In the genomic region with DNA sequence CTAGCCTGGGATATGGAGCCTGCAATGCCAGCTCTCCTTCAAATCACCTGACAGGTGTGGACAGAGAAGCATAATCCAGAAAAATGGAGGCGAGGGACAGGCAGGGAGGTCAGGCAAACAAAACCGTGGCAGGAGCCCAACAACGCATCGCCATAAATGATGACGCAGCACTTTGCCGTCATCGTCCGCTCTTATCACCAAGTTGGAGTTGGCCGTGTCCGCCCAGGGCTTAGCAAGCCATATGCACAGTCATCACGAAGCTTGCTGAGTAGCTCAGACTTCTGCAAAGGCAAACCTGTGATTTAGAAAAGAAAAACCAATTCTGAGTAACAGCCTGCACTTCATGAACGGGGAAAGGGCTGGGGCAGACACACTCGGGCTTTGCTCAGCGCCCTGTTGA, we compare ENCODE assay signal across 20 mouse cellular contexts. TPM values are rescaled to one million over a fixed set of nuclear protein-coding genes. Genes with fewer than 3 reads are reported as not detected.
DNase-seq lines count a peak whose midpoint lies in the region; ATAC-seq and TF ChIP-seq lines count a peak whose summit lies in the region.
"Had no signal": no experiment of that assay in that cellular context is flagged by ENCODE, and none has a peak within 500 bp of the region (broad histone marks: within the 10 kb centered on the region; RNA-seq: fewer than 3 reads in every experiment).

No protein-coding gene starts in this region.

- H3K4me2 ChIP-seq in lung, embryonic 14.5 days: no peak overlapping the region
- H3K4me2 ChIP-seq in liver, embryonic 14.5 days (ENCODE audit: low read depth): peak overlapping the region; percentile 28; the same call in 1 of the 2 replicates
- no peak overlapping the region for H3K4me2 ChIP-seq in stomach, postnatal 0 days (replicated peaks; ENCODE audit: low read depth)
- H3K4me2 ChIP-seq in forebrain, embryonic 16.5 days (ENCODE audit: low read length): no peak overlapping the region
- H3K4me2 ChIP-seq: heart, embryonic 15.5 days; hindbrain, embryonic 15.5 days; limb, embryonic 12.5 days; neural tube, embryonic 13.5 days had no signal

- H3K27me3 ChIP-seq in lung, embryonic 14.5 days (ENCODE audit: insufficient read depth, low read length): no peaks in the 10 kb centered on the region; the same call in 1 of the 2 replicates
- peaks cover 2% of the 10 kb centered on the region; the same call in 1 of the 2 replicates for H3K27me3 ChIP-seq in liver, embryonic 14.5 days (ENCODE audit: control insufficient read depth, insufficient read depth, low read length)
- no peaks in the 10 kb centered on the region for H3K27me3 ChIP-seq in stomach, postnatal 0 days (ENCODE audit: control insufficient read depth, insufficient read depth, low read length)
- no peaks in the 10 kb centered on the region for H3K27me3 ChIP-seq in forebrain, embryonic 16.5 days (replicated peaks; ENCODE audit: control insufficient read depth, insufficient read depth, low read length)
- H3K27me3 ChIP-seq: heart, embryonic 15.5 days; hindbrain, embryonic 15.5 days; neural tube, embryonic 13.5 days had no signal

- TF ChIP-seq EP300 in liver, embryonic 14.5 days (IDR thresholded peaks at IDR 0.05; ENCODE audit: low read depth): no peak
- TF ChIP-seq EP300 in stomach, postnatal 0 days (optimal IDR thresholded peaks at IDR 0.05): no peak

- no peak overlapping the region for H3K27ac ChIP-seq in lung, embryonic 14.5 days (ENCODE audit: low read depth)
- H3K27ac ChIP-seq in liver, embryonic 14.5 days: no peak overlapping the region
- no peak overlapping the region for H3K27ac ChIP-seq in stomach, postnatal 0 days (replicated peaks)
- H3K27ac ChIP-seq in forebrain, embryonic 16.5 days (ENCODE audit: low read length): no peak overlapping the region
- H3K27ac ChIP-seq: heart, embryonic 15.5 days; hindbrain, embryonic 15.5 days; left cerebral cortex, adult 2 months; limb, embryonic 12.5 days; neural tube, embryonic 13.5 days had no signal

- H3K9ac ChIP-seq in lung, embryonic 14.5 days: no peak overlapping the region
- no peak overlapping the region for H3K9ac ChIP-seq in liver, embryonic 14.5 days (replicated peaks)
- H3K9ac ChIP-seq in stomach, postnatal 0 days (ENCODE audit: low read length): no peak overlapping the region
- H3K9ac ChIP-seq in forebrain, embryonic 16.5 days (replicated peaks; ENCODE audit: low read depth, low read length): no peak overlapping the region
- H3K9ac ChIP-seq: heart, embryonic 15.5 days; hindbrain, embryonic 15.5 days; limb, embryonic 12.5 days; neural tube, embryonic 13.5 days had no signal

- 56% methylated on average over 14 of the region's 14 CpGs for WGBS in lung, embryonic 14.5 days
- 34% methylated on average over 14 of the region's 14 CpGs for WGBS in liver, embryonic 14.5 days (ENCODE audit: insufficient replicate concordance)
- WGBS in stomach, postnatal 0 days: 61% methylated on average over 14 of the region's 14 CpGs
- WGBS in forebrain, embryonic 16.5 days: 88% methylated on average over 14 of the region's 14 CpGs

- H3K4me1 ChIP-seq in lung, embryonic 14.5 days (ENCODE audit: insufficient read depth): no peaks in the 10 kb centered on the region
- H3K4me1 ChIP-seq in liver, embryonic 14.5 days (replicated peaks; ENCODE audit: control insufficient read depth in 2 of 2, insufficient read depth in 2 of 2, low read length in 1 of 2): peaks cover 0 to 7% of the 10 kb centered on the region in 2 experiments; a peak in 2 of 4 replicates
- no peaks in the 10 kb centered on the region for H3K4me1 ChIP-seq in stomach, postnatal 0 days (replicated peaks; ENCODE audit: control insufficient read depth, insufficient read depth)
- H3K4me1 ChIP-seq in forebrain, embryonic 16.5 days (replicated peaks; ENCODE audit: control insufficient read depth, insufficient read depth, low read length): peaks cover 2% of the 10 kb centered on the region; the same call in 1 of the 2 replicates
- H3K4me1 ChIP-seq: hindbrain, embryonic 15.5 days; limb, embryonic 12.5 days; neural tube, embryonic 13.5 days had no signal

- peak; percentile 43 for DNase-seq in lung, embryonic 14.5 days
- DNase-seq in lung, postnatal 4 days: no peak
- DNase-seq in adrenal gland, postnatal 25 days: peak; percentile 9
- DNase-seq in liver, embryonic 14.5 days (ENCODE audit: low read depth in 3 of 3, low spot score in 3 of 3): peak in 2 of 3 experiments; percentile 22 to 47
- DNase-seq in stomach, postnatal 0 days (ENCODE audit: low spot score): peak; percentile 58
- DNase-seq in layer of hippocampus, adult 9-11 months: no peak
- DNase-seq: cerebellum, adult 18-20 months; kidney, adult 8-10 months; thymus, adult 18-20 months had no signal

- H3K9me3 ChIP-seq in lung, embryonic 14.5 days (ENCODE audit: low read depth, low read length): no peaks in the 10 kb centered on the region
- H3K9me3 ChIP-seq in liver, embryonic 14.5 days (ENCODE audit: control insufficient read depth, low read length): no peaks in the 10 kb centered on the region
- H3K9me3 ChIP-seq in stomach, postnatal 0 days (ENCODE audit: control insufficient read depth, low read length): no peaks in the 10 kb centered on the region
- no peaks in the 10 kb centered on the region for H3K9me3 ChIP-seq in forebrain, embryonic 16.5 days (ENCODE audit: control insufficient read depth, low read length)
- H3K9me3 ChIP-seq: heart, embryonic 15.5 days; hindbrain, embryonic 15.5 days; limb, embryonic 12.5 days; neural tube, embryonic 13.5 days had no signal

- no peak overlapping the region for H3K4me3 ChIP-seq in lung, embryonic 14.5 days (ENCODE audit: low read depth, low read length)
- no peak overlapping the region for H3K4me3 ChIP-seq in liver, embryonic 14.5 days (ENCODE audit: insufficient read depth in 1 of 2, low read depth in 2 of 2, low read length in 2 of 2)
- no peak overlapping the region for H3K4me3 ChIP-seq in stomach, postnatal 0 days (ENCODE audit: low read depth, low read length)
- no peak overlapping the region for H3K4me3 ChIP-seq in forebrain, embryonic 16.5 days (replicated peaks; ENCODE audit: low read length)
- H3K4me3 ChIP-seq: heart, embryonic 15.5 days; hindbrain, embryonic 15.5 days; left cerebral cortex, adult 2 months; limb, embryonic 12.5 days; neural tube, embryonic 13.5 days had no signal

- no peaks in the 10 kb centered on the region for H3K36me3 ChIP-seq in lung, embryonic 14.5 days (ENCODE audit: insufficient read depth)
- no peaks in the 10 kb centered on the region for H3K36me3 ChIP-seq in liver, embryonic 14.5 days (replicated peaks; ENCODE audit: control insufficient read depth, insufficient read depth, low read depth)
- no peaks in the 10 kb centered on the region for H3K36me3 ChIP-seq in stomach, postnatal 0 days (ENCODE audit: control insufficient read depth, insufficient read depth, low read length)
- H3K36me3 ChIP-seq in forebrain, embryonic 16.5 days (ENCODE audit: control insufficient read depth, insufficient read depth): no peaks in the 10 kb centered on the region
- H3K36me3 ChIP-seq: heart, embryonic 15.5 days; hindbrain, embryonic 15.5 days; limb, embryonic 12.5 days; neural tube, embryonic 13.5 days had no signal

- no peak for TF ChIP-seq CTCF in lung, embryonic 14.5 days (IDR thresholded peaks at IDR 0.05; ENCODE audit: low read depth)
- no peak for TF ChIP-seq CTCF in liver, embryonic 14.5 days (IDR thresholded peaks at IDR 0.05; ENCODE audit: low read depth)
- TF ChIP-seq CTCF in stomach, postnatal 0 days (IDR thresholded peaks at IDR 0.05; ENCODE audit: low read depth): no peak

- no peak for ATAC-seq in lung, embryonic 14.5 days (ENCODE audit: insufficient read depth)
- ATAC-seq in liver, embryonic 14.5 days (ENCODE audit: insufficient read depth): peak; percentile 89
- ATAC-seq in stomach, postnatal 0 days (ENCODE audit: low FRiP score, low TSS enrichment): peak; percentile 80
- no peak for ATAC-seq in forebrain, embryonic 16.5 days
- ATAC-seq: CD4-positive, CD25-positive, alpha-beta regulatory T cell, adult 4 months had no signal

RNA-seq across cellular contexts. Expression of gene Gins3, which starts 22.5 kb away (rescaled TPM):
- polyA plus RNA-seq in lung, embryonic 14.5 days (2014; fragmentation: Nextera tagmentation; extraction: Ambion mirVana): 26.5 and 31.6 TPM in 2 replicates
- total RNA-seq in adrenal gland, postnatal 25 days (2021): 3.2 and 4.1 TPM in 2 replicates
- 3.2 and 4.9 TPM in 2 replicates for polyA plus RNA-seq in liver, embryonic 14.5 days (2012; rRNA removed)
- 9.4 and 9.8 TPM in 2 replicates for polyA plus RNA-seq in liver, embryonic 14.5 days (2014; fragmentation: Nextera tagmentation; extraction: Ambion mirVana)
- 4.7 and 5.0 TPM in 2 replicates for polyA plus RNA-seq in stomach, postnatal 0 days (2015; fragmentation: Nextera tagmentation; extraction: Ambion mirVana)
- polyA plus RNA-seq in forebrain, embryonic 16.5 days (2015; fragmentation: Nextera tagmentation; extraction: Ambion mirVana): 10.8 and 11.5 TPM in 2 replicates

RNA-seq across cellular contexts. Expression of gene Prss54, which starts 34.6 kb away (rescaled TPM):
- not detected in 2 replicates for polyA plus RNA-seq in lung, embryonic 14.5 days (2014; fragmentation: Nextera tagmentation; extraction: Ambion mirVana)
- total RNA-seq in adrenal gland, postnatal 25 days (2021): not detected in 2 replicates
- polyA plus RNA-seq in liver, embryonic 14.5 days (2012; rRNA removed): not detected in 2 replicates
- not detected in 2 replicates for polyA plus RNA-seq in liver, embryonic 14.5 days (2014; fragmentation: Nextera tagmentation; extraction: Ambion mirVana)
- not detected in 2 replicates for polyA plus RNA-seq in stomach, postnatal 0 days (2015; fragmentation: Nextera tagmentation; extraction: Ambion mirVana)
- not detected in 2 replicates for polyA plus RNA-seq in forebrain, embryonic 16.5 days (2015; fragmentation: Nextera tagmentation; extraction: Ambion mirVana)
- total RNA-seq: gastrocnemius, postnatal 4 days; midbrain, postnatal 0 days had no signal
- polyA plus RNA-seq: CD4-positive, CD25-positive, alpha-beta regulatory T cell, adult 4 months; heart, embryonic 15.5 days; hindbrain, embryonic 15.5 days; large intestine, adult 2 months; limb, embryonic 12.5 days; midbrain, postnatal 0 days; neural tube, embryonic 13.5 days; small intestine, adult 2 months had no signal

Comparison
In these comparisons a context has a peak if more than half of its experiments do, and no peak if none do; other contexts are left out.
1. DNase-seq: peak in lung, embryonic 14.5 days (single experiment), adrenal gland, postnatal 25 days (single experiment), liver, embryonic 14.5 days (2 of 3) and stomach, postnatal 0 days (single experiment); none in lung, postnatal 4 days (0 of 2) and layer of hippocampus, adult 9-11 months (single experiment).
2. ATAC-seq: peak in liver, embryonic 14.5 days (single experiment) and stomach, postnatal 0 days (single experiment); none in lung, embryonic 14.5 days (single experiment) and forebrain, embryonic 16.5 days (single experiment).